Mouse (Mus musculus) bone marrow, adult 2 months (tissue): ENCODE measurements at regions not wholly inside any gene's neighbourhood (a gene's known extent, or its start where the extent isn't known, plus 50 kb on each side); places are given as distances from the start of the nearest gene placed in this dataset.

Source experiments
- CTCF ChIP-seq: fragments of 200-500 bp; IDR thresholded peaks from 2 replicates; pipeline ENCODE4 v1.5.1; 2011; ENCODE audit warnings: low read length, control low read depth; ENCODE audit not compliant: control insufficient read depth, insufficient read depth
- POLR2A ChIP-seq: fragments of 200-500 bp; IDR thresholded peaks from 2 replicates; pipeline ENCODE4 v1.6.1; 2011; ENCODE audit warnings: low read depth, mild to moderate bottlenecking, control low read depth, low read length, borderline replicate concordance; ENCODE audit not compliant: control insufficient read depth

- TF ChIP-seq POLR2A, result no peak
- TF ChIP-seq CTCF, result no peak
Measured at GRCm38 (mm10) chr11:23131122-23131521, 123.8 kb downstream of the Fam161a start.
